Mouse (Mus musculus): ENCODE data around the gene Pgm2. TPM values are rescaled to one million over a fixed set of nuclear protein-coding genes. Genes with fewer than 3 reads are reported as not detected.

The Pgm2 gene
- total and polyA plus RNA-seq, 3 experiments, result 9.8 to 27.2 (median 22.5) TPM

GRCm38 (mm10) chr5:64067576-64067975, 25.2 kb upstream of the Pgm2 start:
- no peak overlapping the region for H3K4me3 ChIP-seq (replicated peaks in 1 of 3; ENCODE audit: low read depth in 2 of 3, low read length in 2 of 3, poor library complexity in 1 of 3)
- H3K27ac ChIP-seq (ENCODE audit: insufficient read depth, low read depth), result no peak overlapping the region
- DNase-seq (ENCODE audit: extremely low read depth), result no peak
- no peaks in the 10 kb centered on the region for H3K9me3 ChIP-seq (replicated peaks; ENCODE audit: low read length)
- dilution Hi-C loops (cut with MboI; ENCODE audit: extremely low pct_ligation_motif_present, extremely low pct_unique_long_range_greater_than_20kb, low sequenced_read_pairs), result loop anchor here (25.0 kb wide), 1 partner anchor 155 kb away; no protein-coding TSS in a partner anchor
- no peaks in the 10 kb centered on the region; a peak in 2 of 4 replicates for H3K4me1 ChIP-seq (ENCODE audit: control insufficient read depth in 1 of 2, insufficient read depth in 2 of 2)
- in situ Hi-C loops (cut with MboI; ENCODE audit: low pct_ligation_motif_present, low pct_unique_long_range_greater_than_20kb, low sequenced_read_pairs), result no loop called here
- TF ChIP-seq MAX (IDR thresholded peaks at IDR 0.05; ENCODE audit: low read length) (no peak), KAT2A (IDR thresholded peaks at IDR 0.05; ENCODE audit: insufficient replicate concordance, low read length) (no peak), ZNF384 (IDR thresholded peaks at IDR 0.05; ENCODE audit: low read depth, low read length) (no peak), CHD1 (IDR thresholded peaks at IDR 0.05; ENCODE audit: low read depth, low read length) (no peak), MEF2A (IDR thresholded peaks at IDR 0.05; ENCODE audit: borderline replicate concordance, low read depth, low read length) (no peak), USF1 (IDR thresholded peaks at IDR 0.05; ENCODE audit: low read depth, low read length) (no peak), CHD2 (IDR thresholded peaks at IDR 0.05; ENCODE audit: low read length) (no peak), PAX5 (IDR thresholded peaks at IDR 0.05; ENCODE audit: low read length) (no peak), ELF1 (IDR thresholded peaks at IDR 0.05; ENCODE audit: low read depth, low read length) (no peak), JUN (IDR thresholded peaks at IDR 0.05; ENCODE audit: insufficient read depth, low read depth, low read length) (no peak)
- no peaks in the 10 kb centered on the region for H3K79me2 ChIP-seq (replicated peaks; ENCODE audit: control insufficient read depth, extremely low read depth, insufficient read depth, poor library complexity, severe bottlenecking)
- no peaks in the 10 kb centered on the region for H3K36me3 ChIP-seq (replicated peaks in 1 of 2; ENCODE audit: control insufficient read depth in 1 of 2, insufficient read depth in 1 of 2, low read length in 1 of 2)
- no peak overlapping the region for H3K4me2 ChIP-seq (ENCODE audit: insufficient read depth, low read depth, poor library complexity, severe bottlenecking)
- no peaks in the 10 kb centered on the region for H3K27me3 ChIP-seq (replicated peaks)
- no peak overlapping the region for H3K9ac ChIP-seq (ENCODE audit: insufficient read depth, low read depth)

GRCm38 (mm10) chr5:64070081-64070673, 22.6 kb upstream of the Pgm2 start:
- Histone ChIP-seq H3K27me3 (replicated peaks) (no peaks in the 10 kb centered on the region), H3K4me2 (ENCODE audit: insufficient read depth, low read depth, poor library complexity, severe bottlenecking) (peak overlapping the region; percentile 32), H3K36me3 (replicated peaks in 1 of 2; ENCODE audit: control insufficient read depth in 1 of 2, insufficient read depth in 1 of 2, low read length in 1 of 2) (no peaks in the 10 kb centered on the region), H3K9me3 (replicated peaks; ENCODE audit: low read length) (no peaks in the 10 kb centered on the region), H3K4me3 (replicated peaks in 1 of 3; ENCODE audit: low read depth in 2 of 3, low read length in 2 of 3, poor library complexity in 1 of 3) (no peak overlapping the region), H3K79me2 (replicated peaks; ENCODE audit: control insufficient read depth, extremely low read depth, insufficient read depth, poor library complexity, severe bottlenecking) (no peaks in the 10 kb centered on the region), H3K27ac (ENCODE audit: insufficient read depth, low read depth) (no peak overlapping the region), H3K9ac (ENCODE audit: insufficient read depth, low read depth) (no peak overlapping the region), H3K4me1 (ENCODE audit: control insufficient read depth in 1 of 2, insufficient read depth in 2 of 2) (no peaks in the 10 kb centered on the region; a peak in 1 of 4 replicates)
- TF ChIP-seq PAX5 (IDR thresholded peaks at IDR 0.05; ENCODE audit: low read length), result no peak
- peak; percentile 99 for TF ChIP-seq SMC3 (IDR thresholded peaks at IDR 0.05; ENCODE audit: low read depth, low read length)
- TF ChIP-seq TCF12 (IDR thresholded peaks at IDR 0.05; ENCODE audit: low read depth, low read length), result 0 out of 2 replicates have a peak, but pooled peaks have one; percentile 46
- peak; percentile 66; the same call in 1 of the 2 replicates for TF ChIP-seq SIN3A (IDR thresholded peaks at IDR 0.05; ENCODE audit: low read length)
- peak; percentile 59; the same call in 1 of the 2 replicates for TF ChIP-seq ELF1 (IDR thresholded peaks at IDR 0.05; ENCODE audit: low read depth, low read length)
- TF ChIP-seq KAT2A (IDR thresholded peaks at IDR 0.05; ENCODE audit: insufficient replicate concordance, low read length), result no peak
- TF ChIP-seq ZMIZ1 (IDR thresholded peaks at IDR 0.05; ENCODE audit: low read depth, low read length), result no peak
- TF ChIP-seq CHD1 (IDR thresholded peaks at IDR 0.05; ENCODE audit: low read depth, low read length), result no peak
- no peak for TF ChIP-seq POLR2AphosphoS2 (IDR thresholded peaks at IDR 0.05; ENCODE audit: low read depth, low read length)
- peak; percentile 33; the same call in 1 of the 2 replicates for TF ChIP-seq MEF2A (IDR thresholded peaks at IDR 0.05; ENCODE audit: borderline replicate concordance, low read depth, low read length)
- TF ChIP-seq JUND (conservative IDR thresholded peaks at IDR 0.05; ENCODE audit: low read depth, low read length), result peak; percentile 66
- no peak for TF ChIP-seq BHLHE40 (IDR thresholded peaks at IDR 0.05; ENCODE audit: low read depth, low read length)
- peak; percentile 98 for TF ChIP-seq RAD21 (IDR thresholded peaks at IDR 0.05; ENCODE audit: low read depth, low read length)
- TF ChIP-seq EP300 (IDR thresholded peaks at IDR 0.05; ENCODE audit: low read length), result 0 out of 2 replicates have a peak, but pooled peaks have one; percentile 12
- peak; percentile 44 to 100 for TF ChIP-seq CTCF (conservative IDR thresholded peaks at IDR 0.05 in 1 of 2, IDR thresholded peaks at IDR 0.05 in 1 of 2; ENCODE audit: low read depth in 2 of 2, low read length in 2 of 2)
- TF ChIP-seq MAZ (IDR thresholded peaks at IDR 0.05; ENCODE audit: low read depth, low read length), result peak; percentile 59; the same call in 1 of the 2 replicates
- peak; percentile 79; the same call in 1 of the 2 replicates for TF ChIP-seq NELFE (IDR thresholded peaks at IDR 0.05; ENCODE audit: low read depth, low read length)
- no peak for TF ChIP-seq ZKSCAN1 (IDR thresholded peaks at IDR 0.05; ENCODE audit: borderline replicate concordance, low read depth, low read length)
- peak; percentile 52 for TF ChIP-seq IRF4 (IDR thresholded peaks at IDR 0.05; ENCODE audit: low read depth, low read length)
- TF ChIP-seq ZC3H11A (IDR thresholded peaks at IDR 0.05; ENCODE audit: low read depth, low read length), result peak; percentile 90
- peak; percentile 64; the same call in 1 of the 2 replicates for TF ChIP-seq MAX (IDR thresholded peaks at IDR 0.05; ENCODE audit: low read length)
- TF ChIP-seq ETS1 (conservative IDR thresholded peaks at IDR 0.05; ENCODE audit: low read depth, low read length), result no peak
- TF ChIP-seq E2F4 (IDR thresholded peaks at IDR 0.05; ENCODE audit: insufficient replicate concordance, low read depth, low read length), result no peak
- no peak for TF ChIP-seq GABPA (IDR thresholded peaks at IDR 0.05; ENCODE audit: insufficient replicate concordance, low read depth, low read length)
- no peak for TF ChIP-seq MXI1 (IDR thresholded peaks at IDR 0.05; ENCODE audit: low read depth, low read length)
- dilution Hi-C loops (cut with MboI; ENCODE audit: extremely low pct_ligation_motif_present, extremely low pct_unique_long_range_greater_than_20kb, low sequenced_read_pairs), result loop anchor here (25.0 kb wide), 1 partner anchor 158 kb away; no protein-coding TSS in a partner anchor
- DNase-seq (ENCODE audit: extremely low read depth), result peak; percentile 72
- in situ Hi-C loops (cut with MboI; ENCODE audit: low pct_ligation_motif_present, low pct_unique_long_range_greater_than_20kb, low sequenced_read_pairs), result loop anchor here (5.0 kb wide), 1 partner anchor 163 kb away; no protein-coding TSS in a partner anchor

Measured in CH12.LX (cell line).